Mouse (Mus musculus) liver, embryonic 13.5 days (tissue): ENCODE measurements around the gene Tmem256. TPM values are rescaled to one million over a fixed set of nuclear protein-coding genes. Genes with fewer than 3 reads are reported as not detected.

Source experiments
- ATAC-seq: fragments of 200-750 bp; cut with Nextera tagmentation; 2 replicates; pipeline ENCODE4 v1.8.0; 2017; ENCODE audit warnings: low read depth, mild to moderate bottlenecking, moderate number of reproducible peaks, moderate library complexity
- DNase-seq: peaks from one replicate; pipeline ENCODE4 v3.0.0; 2022
- H3K27ac ChIP-seq: fragments of 300-500 bp; sonication (generic); 2 replicates; pipeline ENCODE4 v1.5.1; 2015; ENCODE audit warnings: moderate library complexity, mild to moderate bottlenecking, inconsistent platforms
- H3K27me3 ChIP-seq: fragments of 300-500 bp; sonication (generic); 2 replicates; pipeline ENCODE4 v1.6.1; 2015; ENCODE audit warnings: mild to moderate bottlenecking, inconsistent platforms
- H3K36me3 ChIP-seq: fragments of 300-500 bp; sonication (generic); 2 replicates; pipeline ENCODE4 v1.6.1; 2015; ENCODE audit warnings: mild to moderate bottlenecking, inconsistent platforms
- H3K4me1 ChIP-seq: fragments of 300-500 bp; sonication (generic); replicated peaks from 2 replicates; pipeline ENCODE4 v1.6.1; 2015; ENCODE audit warnings: inconsistent platforms
- H3K4me2 ChIP-seq: fragments of 300-500 bp; sonication (generic); 2 replicates; pipeline ENCODE4 v1.6.1; 2015; ENCODE audit warnings: inconsistent platforms, mild to moderate bottlenecking, moderate library complexity
- H3K4me3 ChIP-seq: fragments of 300-500 bp; sonication (generic); replicated peaks from 2 replicates; pipeline ENCODE4 v1.5.1; 2015; ENCODE audit warnings: mild to moderate bottlenecking, inconsistent platforms
- H3K9ac ChIP-seq: fragments of 300-500 bp; sonication (generic); 2 replicates; pipeline ENCODE4 v1.6.1; 2015; ENCODE audit warnings: mild to moderate bottlenecking, inconsistent platforms
- H3K9me3 ChIP-seq: fragments of 300-500 bp; sonication (generic); replicated peaks from 2 replicates; pipeline ENCODE4 v1.6.1; 2016; ENCODE audit warnings: inconsistent platforms
- WGBS: fragments of 180-500 bp; shearing (Covaris S2); methylation state at CpG from one replicate; pipeline ENCODE4 v1.1.7; 2015; ENCODE audit not compliant: insufficient replicate concordance; 5-methylcytosine and 5-hydroxymethylcytosine counted together
- microRNA-seq: library from miRNA; unstranded; fragments of <30 nt; microRNA quantifications from one replicate; pipeline ENCODE4, GENCODE M21; 2016
- polyA plus RNA-seq: library from polyadenylated mRNA; unstranded; fragments of >200 nt; fragmentation: Nextera tagmentation; extraction: Ambion mirVana; gene quantifications from 2 replicates; pipeline ENCODE4 v1.2.1, GENCODE M21; 2015

Gene Tmem256
- polyA plus RNA-seq, 1 experiment from 2014 or later = 345 TPM

- peak overlapping the region; percentile 20; the same call in 1 of the 2 replicates for H3K9ac ChIP-seq
- ATAC-seq = no peak
- H3K4me2 ChIP-seq = no peak overlapping the region
These were observed 46.3 kb downstream of the Tmem256 start for GRCm38 (mm10) chr11:69884663-69885062.

GRCm38 (mm10) chr11:69886907-69887635 is 48.8 kb downstream of the Tmem256 start:
- Histone ChIP-seq H3K4me3 (no peak overlapping the region), H3K27ac (peak overlapping the region; percentile 72), H3K4me2 (peak overlapping the region; percentile 41), H3K4me1 (peaks cover 66% of the 10 kb centered on the region), H3K27me3 (no peaks in the 10 kb centered on the region), H3K36me3 (no peaks in the 10 kb centered on the region), H3K9me3 (no peaks in the 10 kb centered on the region), H3K9ac (peak overlapping the region; percentile 45)
- 14% methylated on average over 8 of the region's 8 CpGs for WGBS
- ATAC-seq (peak; percentile 89), DNase-seq (peak; percentile 62)

More at GRCm38 (mm10) chr11:69884663-69885062, 46.3 kb downstream of the Tmem256 start:
- Histone ChIP-seq H3K4me3 (no peak overlapping the region), H3K36me3 (no peaks in the 10 kb centered on the region), H3K27me3 (0 out of 2 replicates have a peak, but pooled peaks cover 4% of the 10 kb centered on the region), H3K27ac (peak overlapping the region; percentile 56), H3K4me1 (peaks cover 77% of the 10 kb centered on the region), H3K9me3 (no peaks in the 10 kb centered on the region)
- 78% methylated on average over 8 of the region's 8 CpGs for WGBS
- no peak for DNase-seq

Small RNA genes within 50 kb of the gene (microRNA-seq; reads per million reads assigned to microRNA genes)
- not detected for gene Mir6924

Other genes with a start within 250 kb of the Tmem256 start
- gene Atp1b2, start 232.6 kb upstream of the Tmem256 start, polyA plus RNA-seq = 21.7 and 30.8 TPM in 2 replicates
- gene Shbg, start 220.6 kb upstream of the Tmem256 start, polyA plus RNA-seq = 33.4 and 34.8 TPM in 2 replicates
- gene Sat2, start 216.5 kb upstream of the Tmem256 start, polyA plus RNA-seq = 11.6 and 12.3 TPM in 2 replicates
- 7.9 and 8.2 TPM in 2 replicates for gene Fxr2, start 205.5 kb upstream of the Tmem256 start, polyA plus RNA-seq
- not detected in 2 replicates for gene Sox15, start 183.2 kb upstream of the Tmem256 start, polyA plus RNA-seq
- 36.9 and 39.2 TPM in 2 replicates for gene Mpdu1, start 175.9 kb upstream of the Tmem256 start, polyA plus RNA-seq
- 17.3 and 17.4 TPM in 2 replicates for gene Cd68, start 172.4 kb upstream of the Tmem256 start, polyA plus RNA-seq
- gene Eif4a1, start 166.1 kb upstream of the Tmem256 start, polyA plus RNA-seq = 351 and 453 TPM in 2 replicates
- gene Senp3, start 156.4 kb upstream of the Tmem256 start, polyA plus RNA-seq = 37.3 and 38.6 TPM in 2 replicates
- 0.10 TPM in 1 of 2 replicates, not detected in the other for gene Tnfsf13, start 152.7 kb upstream of the Tmem256 start, polyA plus RNA-seq
- 2.1 and 2.6 TPM in 2 replicates for gene Tnfsf12, start 142.7 kb upstream of the Tmem256 start, polyA plus RNA-seq
- 1.1 and 1.4 TPM in 2 replicates for gene Tnfsfm13, start 142.4 kb upstream of the Tmem256 start, polyA plus RNA-seq
- 9.6 and 10.8 TPM in 2 replicates for gene Polr2a, start 79.9 kb upstream of the Tmem256 start, polyA plus RNA-seq
- gene Slc35g3, start 76.5 kb upstream of the Tmem256 start, polyA plus RNA-seq = not detected in 2 replicates
- gene Zbtb4, start 72.6 kb upstream of the Tmem256 start, polyA plus RNA-seq = 0.38 and 0.43 TPM in 2 replicates
- 0.43 and 0.59 TPM in 2 replicates for gene Chrnb1, start 42.6 kb upstream of the Tmem256 start, polyA plus RNA-seq
- 0.07 and 0.20 TPM in 2 replicates for gene Fgf11, start 36.7 kb upstream of the Tmem256 start, polyA plus RNA-seq
- gene Tmem102, start 32.9 kb upstream of the Tmem256 start, polyA plus RNA-seq = 0.46 and 0.50 TPM in 2 replicates
- gene Gm39566, start 23.2 kb upstream of the Tmem256 start, polyA plus RNA-seq = not detected in 2 replicates
- gene Spem2, start 20.0 kb upstream of the Tmem256 start, polyA plus RNA-seq = not detected in 2 replicates
- not detected in 2 replicates for gene Spem1, start 16.3 kb upstream of the Tmem256 start, polyA plus RNA-seq
- gene Nlgn2, start 730 bp upstream of the Tmem256 start, polyA plus RNA-seq = 0.68 and 0.75 TPM in 2 replicates
- 28.0 and 29.9 TPM in 2 replicates for gene Plscr3, start 7.9 kb downstream of the Tmem256 start, polyA plus RNA-seq
- 0.76 and 1.5 TPM in 2 replicates for gene Tnk1, start 20.2 kb downstream of the Tmem256 start, polyA plus RNA-seq
- gene Tmem95, start 39.5 kb downstream of the Tmem256 start, polyA plus RNA-seq = not detected in 2 replicates
- gene Kctd11, start 42.9 kb downstream of the Tmem256 start, polyA plus RNA-seq = 0.89 and 1.3 TPM in 2 replicates
- 4.4 and 4.9 TPM in 2 replicates for gene Acap1, start 57.0 kb downstream of the Tmem256 start, polyA plus RNA-seq
- 0.89 and 1.0 TPM in 2 replicates for gene 2810408A11Rik, start 62.5 kb downstream of the Tmem256 start, polyA plus RNA-seq
- gene Neurl4, start 62.6 kb downstream of the Tmem256 start, polyA plus RNA-seq = 2.3 and 2.8 TPM in 2 replicates
- gene Gps2, start 75.4 kb downstream of the Tmem256 start, polyA plus RNA-seq = 107 and 116 TPM in 2 replicates
- 1,847 and 1,941 TPM in 2 replicates for gene Eif5a, start 83.4 kb downstream of the Tmem256 start, polyA plus RNA-seq
- 0.28 and 0.30 TPM in 2 replicates for gene Ybx2, start 97.3 kb downstream of the Tmem256 start, polyA plus RNA-seq
- gene Slc2a4, start 109.7 kb downstream of the Tmem256 start, polyA plus RNA-seq = 14.2 TPM in 2 replicates
- 2.4 and 4.2 TPM in 2 replicates for gene Cldn7, start 126.3 kb downstream of the Tmem256 start, polyA plus RNA-seq
- gene Ctdnep1, start 142.6 kb downstream of the Tmem256 start, polyA plus RNA-seq = 8.7 and 10.1 TPM in 2 replicates
- 84.9 and 86.9 TPM in 2 replicates for gene Elp5, start 144.0 kb downstream of the Tmem256 start, polyA plus RNA-seq
- gene Gabarap, start 152.6 kb downstream of the Tmem256 start, polyA plus RNA-seq = 259 and 294 TPM in 2 replicates
- gene Phf23, start 157.3 kb downstream of the Tmem256 start, polyA plus RNA-seq = 29.8 and 32.7 TPM in 2 replicates
- gene Dvl2, start 162.1 kb downstream of the Tmem256 start, polyA plus RNA-seq = 6.4 and 7.4 TPM in 2 replicates
- gene Acadvl, start 176.9 kb downstream of the Tmem256 start, polyA plus RNA-seq = 83.7 and 87.2 TPM in 2 replicates
- 1.1 and 1.2 TPM in 2 replicates for gene Dlg4, start 178.4 kb downstream of the Tmem256 start, polyA plus RNA-seq
- 1.4 and 1.8 TPM in 2 replicates for gene Asgr1, start 215.6 kb downstream of the Tmem256 start, polyA plus RNA-seq